ENCODE assay signal across 25 mouse cellular contexts in the genomic region with DNA sequence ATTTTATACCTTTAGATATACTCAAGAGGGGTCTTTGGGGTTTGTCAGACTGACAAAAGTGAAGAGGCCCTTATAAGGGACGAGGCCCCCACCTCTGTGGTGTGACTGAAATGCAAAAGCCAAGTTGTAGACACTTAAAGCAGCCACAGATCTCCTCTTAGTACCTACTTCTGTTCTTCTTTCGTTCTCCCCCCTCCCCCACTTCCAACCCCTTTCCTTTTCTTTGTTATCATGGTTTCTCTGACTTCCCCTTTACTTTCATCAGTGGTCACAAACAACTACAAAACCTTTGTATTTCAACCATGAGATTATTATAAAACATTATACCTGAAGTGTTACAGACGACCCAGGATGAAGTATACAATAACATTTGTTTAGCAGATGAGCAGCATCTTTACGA.
"Had no signal": no experiment of that assay in that cellular context is flagged by ENCODE, and none has a peak within 500 bp of the region (broad histone marks: within the 10 kb centered on the region; RNA-seq: fewer than 3 reads in every experiment).

No protein-coding gene starts in this region.

- H3K27me3 ChIP-seq: kidney, embryonic 15.5 days; limb, embryonic 12.5 days; limb, embryonic 15.5 days; liver, embryonic 12.5 days; liver, embryonic 15.5 days; lung, embryonic 15.5 days; midbrain, embryonic 13.5 days; neural tube, embryonic 12.5 days; neural tube, embryonic 15.5 days; stomach, embryonic 15.5 days had no signal

- H3K4me3 ChIP-seq: kidney, embryonic 15.5 days; left cerebral cortex, adult 2 months; limb, embryonic 12.5 days; limb, embryonic 15.5 days; liver, embryonic 12.5 days; liver, embryonic 15.5 days; lung, embryonic 15.5 days; midbrain, embryonic 10.5 days; midbrain, embryonic 13.5 days; neural tube, embryonic 12.5 days; neural tube, embryonic 15.5 days; stomach, embryonic 15.5 days had no signal

- ATAC-seq: liver, embryonic 12.5 days; midbrain, embryonic 13.5 days had no signal

- H3K36me3 ChIP-seq: kidney, embryonic 15.5 days; limb, embryonic 12.5 days; limb, embryonic 15.5 days; liver, embryonic 12.5 days; liver, embryonic 15.5 days; lung, embryonic 15.5 days; midbrain, embryonic 10.5 days; midbrain, embryonic 13.5 days; neural tube, embryonic 12.5 days; neural tube, embryonic 15.5 days; stomach, embryonic 15.5 days had no signal

- H3K9me3 ChIP-seq: kidney, embryonic 15.5 days; limb, embryonic 12.5 days; limb, embryonic 15.5 days; liver, embryonic 12.5 days; liver, embryonic 15.5 days; lung, embryonic 15.5 days; midbrain, embryonic 10.5 days; midbrain, embryonic 13.5 days; neural tube, embryonic 12.5 days; neural tube, embryonic 15.5 days; stomach, embryonic 15.5 days had no signal

- DNase-seq: kidney, adult 11 months; kidney, adult 8-10 months; kidney, postnatal 10 days; kidney, postnatal 36 days; layer of hippocampus, postnatal 36 days; left cerebral cortex, postnatal 4 days; lung, adult 18-20 months; lung, postnatal 10 days; lung, postnatal 36 days; right cerebral cortex, adult 18-20 months; right cerebral cortex, postnatal 25 days; spleen, adult 18-20 months; thymus, postnatal 36 days had no signal

- H3K4me1 ChIP-seq: kidney, embryonic 15.5 days; limb, embryonic 12.5 days; limb, embryonic 15.5 days; liver, embryonic 12.5 days; liver, embryonic 15.5 days; lung, embryonic 15.5 days; midbrain, embryonic 10.5 days; midbrain, embryonic 13.5 days; neural tube, embryonic 12.5 days; neural tube, embryonic 15.5 days; stomach, embryonic 15.5 days had no signal
